Mouse (Mus musculus) C2C12 (cell line): Measurements from ENCODE around the gene Homer3. TPM values are rescaled to one million over a fixed set of nuclear protein-coding genes. Genes with fewer than 3 reads are reported as not detected.

Experiments used
- H3K27me3 ChIP-seq: one replicate; pipeline ENCODE4 v1.6.1; 2011; ENCODE audit not compliant: control insufficient read depth, insufficient read depth, insufficient read length
- H3K36me3 ChIP-seq: one replicate; pipeline ENCODE4 v1.6.1; 2011; ENCODE audit not compliant: control insufficient read depth, insufficient read depth
- H3K4me3 ChIP-seq: one replicate; pipeline ENCODE4 v1.5.1; 2011; ENCODE audit warnings: mild to moderate bottlenecking, control low read depth; ENCODE audit not compliant: poor library complexity, insufficient read depth, severe bottlenecking
- H3K79me2 ChIP-seq: one replicate; pipeline ENCODE4 v1.6.1; 2011; ENCODE audit not compliant: control insufficient read depth, insufficient read depth
- H3K79me3 ChIP-seq: one replicate; pipeline ENCODE4 v1.6.1; 2011; ENCODE audit warnings: low read depth, control low read depth
- H3ac ChIP-seq: one replicate; pipeline ENCODE3; 2011; ENCODE audit warnings: low read depth; ENCODE audit not compliant: control insufficient read depth, insufficient read length
- CEBPB ChIP-seq: IDR thresholded peaks from one replicate; pipeline ENCODE4 v1.6.1; 2011; ENCODE audit warnings: low read depth, mild to moderate bottlenecking, control low read depth, moderate library complexity
- CTCF ChIP-seq: IDR thresholded peaks from one replicate; pipeline ENCODE4 v1.5.1; 2011; ENCODE audit not compliant: control insufficient read depth, insufficient read depth, insufficient read length
- FOSL1 ChIP-seq: IDR thresholded peaks from one replicate; pipeline ENCODE4 v1.8.0; 2011; ENCODE audit warnings: mild to moderate bottlenecking, low read length; ENCODE audit not compliant: poor library complexity, insufficient read depth, severe bottlenecking
- MAX ChIP-seq: IDR thresholded peaks from one replicate; pipeline ENCODE4 v1.6.1; 2011; ENCODE audit warnings: mild to moderate bottlenecking, control low read depth
- MYOD1 ChIP-seq: IDR thresholded peaks from one replicate; pipeline ENCODE4 v1.6.1; 2011; ENCODE audit warnings: low read depth; ENCODE audit not compliant: control insufficient read depth, insufficient read length
- MYOG ChIP-seq: IDR thresholded peaks from one replicate; pipeline ENCODE4 v1.6.1; 2011; ENCODE audit not compliant: control insufficient read depth, insufficient read length; ENCODE audit errors: extremely low read depth
- USF1 ChIP-seq: IDR thresholded peaks from one replicate; pipeline ENCODE4 v1.6.1; 2011; ENCODE audit warnings: low read depth, mild to moderate bottlenecking, control low read depth, moderate library complexity
- polyA plus RNA-seq: library from polyadenylated mRNA; unstranded; fragments of >200 nt; fragmentation: generic; extraction: Trizol; gene quantifications from one replicate; pipeline ENCODE4 v1.2.1, GENCODE M21; 2012; ENCODE audit warnings: missing spikeins

The Homer3 gene
- polyA plus RNA-seq, 1 experiment: 66.5 TPM

GRCm38 (mm10) chr8:70286737-70287136 lies 4.1 kb downstream of the Homer3 start:
- peaks cover 37% of the 10 kb centered on the region for H3K79me2 ChIP-seq
- peaks cover 17% of the 10 kb centered on the region for H3K79me3 ChIP-seq
- no peak for TF ChIP-seq CTCF
- no peak for TF ChIP-seq MAX
- TF ChIP-seq MYOD1: no peak
- no peak for TF ChIP-seq CEBPB
- no peak for TF ChIP-seq FOSL1
- no peak for TF ChIP-seq USF1
- TF ChIP-seq MYOG: no peak
- H3ac ChIP-seq: no peak overlapping the region
- peaks cover 43% of the 10 kb centered on the region for H3K36me3 ChIP-seq
- H3K27me3 ChIP-seq: no peaks in the 10 kb centered on the region
- H3K4me3 ChIP-seq: no peak overlapping the region

- Histone ChIP-seq H3ac (no peak overlapping the region), H3K27me3 (no peaks in the 10 kb centered on the region), H3K79me2 (no peaks in the 10 kb centered on the region), H3K79me3 (no peaks in the 10 kb centered on the region), H3K4me3 (no peak overlapping the region), H3K36me3 (peaks cover 69% of the 10 kb centered on the region)
- TF ChIP-seq MAX: no peak
- TF ChIP-seq CTCF: no peak
- no peak for TF ChIP-seq MYOG
- no peak for TF ChIP-seq FOSL1
- no peak for TF ChIP-seq CEBPB
- no peak for TF ChIP-seq USF1
- TF ChIP-seq MYOD1: no peak
Observed at GRCm38 (mm10) chr8:70293988-70294405, 11.4 kb downstream of the Homer3 start.

GRCm38 (mm10) chr8:70300881-70301280 lies 18.3 kb downstream of the Homer3 start:
- Histone ChIP-seq H3K36me3 (peaks cover 22% of the 10 kb centered on the region), H3K79me2 (peaks cover 51% of the 10 kb centered on the region), H3K79me3 (peaks cover 31% of the 10 kb centered on the region), H3ac (peak overlapping the region; percentile 11), H3K27me3 (no peaks in the 10 kb centered on the region), H3K4me3 (no peak overlapping the region)
- TF ChIP-seq USF1 (no peak), MYOG (no peak), MAX (no peak), CTCF (no peak), MYOD1 (no peak), CEBPB (no peak), FOSL1 (no peak)

GRCm38 (mm10) chr8:70302358-70302890 lies 19.8 kb downstream of the Homer3 start, which contains the start of the genes Ddx49 and Cope:
Gene Ddx49 (minus strand): TSS chr8:70302489.
Gene Cope (plus strand): TSS chr8:70302518.
- Histone ChIP-seq H3K79me3 (peaks cover 31% of the 10 kb centered on the region), H3K79me2 (peaks cover 51% of the 10 kb centered on the region), H3K4me3 (peak within 1 kb of the TSS; percentile 99), H3K27me3 (no peaks in the 10 kb centered on the region), H3K36me3 (peaks cover 10% of the 10 kb centered on the region), H3ac (peak within 1 kb of the TSS; percentile 82)
- TF ChIP-seq MYOG (no peak), MYOD1 (no peak), MAX (peak; percentile 21), USF1 (no peak), CTCF (no peak), FOSL1 (no peak), CEBPB (peak; percentile 61)

- peaks cover 13% of the 10 kb centered on the region for H3K36me3 ChIP-seq
Observed at GRCm38 (mm10) chr8:70302901-70303300, 20.3 kb downstream of the Homer3 start.

More at GRCm38 (mm10) chr8:70302901-70303300, 20.3 kb downstream of the Homer3 start:
- peaks cover 51% of the 10 kb centered on the region for H3K79me2 ChIP-seq
- H3K4me3 ChIP-seq: peak overlapping the region; percentile 99
- no peaks in the 10 kb centered on the region for H3K27me3 ChIP-seq
- peak overlapping the region; percentile 82 for H3ac ChIP-seq
- TF ChIP-seq CEBPB: no peak
- TF ChIP-seq MYOG: no peak
- no peak for TF ChIP-seq MYOD1
- peaks cover 31% of the 10 kb centered on the region for H3K79me3 ChIP-seq
